Mouse (Mus musculus) heart, postnatal 14 days (tissue): ENCODE results near the gene Ifnlr1. TPM values are rescaled to one million over a fixed set of nuclear protein-coding genes. Genes with fewer than 3 reads are reported as not detected.
"Not testable (repeated sequence)": the region's sequence is repeated elsewhere in the genome, so short reads cannot be mapped to it uniquely, and the experiment has no call there.

Experiments
- DNase-seq, 2 experiments: peaks; one replicate each; pipeline ENCODE4 v3.0.0; 2021 to 2022
- intact Hi-C: fragments of 180-260 bp; cut with DNase I; formaldehyde crosslinking; loops from one replicate; pipeline ENCODE4 v1.15.1; 2025
- long read RNA-seq, 2 experiments: library from polyadenylated mRNA; stranded (forward); transcript quantifications; one replicate each; pipeline ENCODE4 v2.0.0; 2021
- total RNA-seq, 2 experiments: library from RNA; stranded (reverse); gene quantifications; 2 replicates each; pipeline ENCODE4 v1.2.3; 2021

Gene Ifnlr1
- 1 to 10 TPM; 2.5 to 2.9 TPM for total RNA-seq
- long read RNA-seq, experiment 1 = 0 reads
- long read RNA-seq, experiment 2, full-length matches to known transcripts = 1 of 1 reads
- long read RNA-seq, experiment 2, partial matches to known transcripts = 0 of 1 reads
- long read RNA-seq, experiment 2, other reads (novel, unspliced or antisense) = 0 of 1 reads

DNA sequence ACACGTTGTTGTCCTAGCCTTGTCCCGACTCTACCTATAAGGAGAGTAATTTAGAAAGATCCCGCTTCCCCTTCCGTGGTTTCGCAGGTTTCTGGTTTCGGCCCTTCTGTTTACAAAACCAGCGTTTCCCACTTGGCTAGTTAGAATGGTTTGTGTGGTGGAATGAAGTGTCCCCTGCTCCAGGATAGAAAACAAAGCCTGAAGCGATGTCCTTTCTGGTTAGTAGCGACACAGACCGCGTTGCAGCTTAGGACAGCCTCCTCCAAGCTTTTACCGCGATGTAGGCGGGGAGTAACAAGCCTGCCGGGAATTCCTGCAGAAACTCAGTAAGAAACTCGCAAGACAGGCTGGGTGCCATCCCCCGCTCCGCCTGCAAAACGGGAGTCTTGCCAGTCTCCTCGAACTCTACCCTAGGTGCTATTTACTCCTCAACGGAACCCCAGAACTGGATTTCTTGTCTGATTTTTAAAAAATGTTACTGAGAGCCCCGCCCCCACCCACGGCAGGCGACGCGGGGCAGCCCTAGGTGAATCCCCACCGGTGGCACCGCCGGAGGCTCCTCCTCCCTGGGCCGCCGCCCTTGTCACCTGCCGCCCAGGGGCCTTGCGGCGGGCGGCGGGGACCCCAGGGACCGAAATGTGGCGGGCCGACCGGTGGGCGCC, at the start of gene Ifnlr1:
Gene Ifnlr1 (plus strand): TSS at position 382 of the 662 bp plus-strand sequence.
- intact Hi-C loops = no loop called here
- peak; percentile 41 to 52 for DNase-seq

DNA sequence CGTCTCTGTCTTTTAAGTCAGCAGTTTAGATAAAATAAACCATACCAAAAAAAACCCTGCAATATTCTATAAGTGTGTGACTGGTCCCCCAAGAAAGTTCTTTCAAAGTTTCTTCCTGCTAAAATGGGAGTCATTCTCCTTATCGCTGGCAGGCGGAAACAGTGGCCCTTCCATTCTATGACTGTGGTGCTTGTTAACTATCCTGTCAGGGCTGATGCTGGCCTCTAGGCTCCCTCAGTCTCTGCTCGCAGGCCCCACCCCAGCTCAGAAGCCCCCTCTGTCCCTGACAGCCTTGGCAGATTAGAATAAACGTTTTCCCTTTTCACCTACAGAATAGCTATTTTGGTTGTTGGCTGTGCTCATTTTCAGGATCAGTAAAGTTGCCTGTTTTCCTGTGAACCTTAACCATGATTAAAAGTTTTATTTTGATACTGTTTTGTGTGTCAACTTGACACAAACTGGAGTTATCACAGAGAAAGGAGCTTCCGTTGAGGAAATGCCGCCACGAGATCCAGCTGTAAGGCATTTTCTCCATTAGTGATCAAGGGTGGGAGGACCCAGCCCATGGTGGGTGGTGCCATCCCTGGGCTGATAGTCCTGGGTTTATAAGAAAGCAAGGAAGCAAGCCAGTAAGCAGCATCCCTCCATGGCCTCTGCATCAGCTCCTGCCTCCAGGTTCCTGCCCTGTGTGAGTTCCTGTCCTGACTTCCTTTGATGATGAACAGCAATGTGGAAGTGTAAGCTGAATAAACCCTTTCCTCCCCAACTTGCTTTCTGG, 44.6 kb upstream of the Ifnlr1 start:
- DNase-seq, intact Hi-C loops: not testable (repeated sequence)

DNA sequence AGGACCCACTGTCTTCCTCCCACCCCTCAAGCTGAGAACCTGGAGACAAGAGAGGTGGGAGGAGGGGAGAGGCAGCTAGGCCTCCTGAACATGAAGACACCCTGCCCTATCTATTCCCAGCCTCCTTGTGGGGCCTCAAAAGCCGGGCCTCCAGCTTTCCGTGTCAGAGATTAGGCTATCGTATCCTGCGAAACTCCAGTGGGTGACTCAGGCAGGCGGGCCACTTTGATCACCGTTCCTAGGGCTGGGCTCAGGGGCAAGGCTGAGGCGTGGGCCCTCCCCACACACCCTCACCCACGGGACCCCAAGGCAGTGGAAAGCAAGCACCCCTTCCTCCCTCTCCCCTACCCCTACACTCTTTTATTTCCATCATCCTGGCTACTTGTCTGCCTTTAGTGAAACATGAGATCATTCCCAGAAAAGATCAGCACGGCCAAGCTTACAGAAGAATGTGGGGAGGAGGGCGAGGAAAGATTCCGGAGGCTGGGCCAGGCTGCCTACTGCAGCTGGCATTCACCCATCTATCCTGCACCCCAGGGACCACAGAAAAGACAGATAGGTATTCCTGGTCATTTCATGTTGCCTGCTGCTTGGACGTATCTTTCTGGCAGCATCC, 41.0 kb upstream of the Ifnlr1 start:
- DNase-seq = no peak

DNA sequence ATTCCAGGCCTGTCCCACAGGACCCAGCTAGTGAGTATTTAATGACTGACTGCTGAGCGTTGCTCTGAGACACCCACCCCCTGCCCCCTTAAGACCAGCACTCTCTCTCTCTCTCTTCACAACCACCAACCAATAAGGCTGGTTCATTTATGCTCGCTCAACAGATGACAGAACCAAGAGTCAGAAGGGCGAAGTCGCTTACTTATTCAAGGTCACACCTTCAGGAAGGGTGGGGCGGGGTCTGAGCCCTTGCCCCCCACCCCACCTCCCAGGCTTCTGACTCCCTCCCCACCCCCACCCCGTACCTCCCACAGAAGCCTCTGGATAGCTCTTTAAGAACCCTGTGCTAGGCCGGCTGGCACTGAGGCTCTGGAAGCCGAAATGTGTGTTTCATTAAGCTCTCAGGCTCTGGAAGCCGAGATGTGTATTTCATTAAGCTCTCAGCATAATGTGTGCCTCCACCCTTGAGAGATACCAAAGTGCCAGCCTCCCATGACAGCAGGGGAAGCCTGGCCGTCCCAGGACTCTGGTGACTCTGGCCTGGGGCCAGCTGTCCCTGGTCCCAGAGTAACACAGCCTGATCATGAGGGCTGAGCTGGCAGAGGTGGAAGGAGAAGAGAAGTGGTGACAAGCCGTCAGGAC, 33.0 kb upstream of the Ifnlr1 start:
- DNase-seq = peak; percentile 80 to 86
- intact Hi-C loops = no loop called here

More for the DNA sequence above, 41.0 kb upstream of the Ifnlr1 start:
- intact Hi-C loops = no loop called here

DNA sequence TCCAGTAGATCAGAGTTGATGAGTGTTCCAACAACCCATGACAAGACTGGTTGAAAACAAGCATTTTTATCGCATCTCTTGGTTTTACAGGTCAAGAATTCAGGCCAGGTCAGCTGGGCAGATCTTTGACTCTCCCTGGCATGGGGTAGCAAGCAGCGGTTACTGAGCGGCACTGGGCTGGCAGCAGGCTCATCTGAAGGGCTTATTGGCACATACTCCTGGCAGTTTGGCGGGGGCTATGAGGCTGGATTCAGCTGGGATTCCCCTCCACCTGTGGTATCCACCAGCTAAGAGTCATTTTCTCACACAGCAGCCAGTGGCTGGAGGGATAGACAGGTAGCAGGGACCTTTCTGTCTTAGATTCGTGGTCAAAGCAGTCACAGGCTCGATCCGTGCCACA, 32.1 kb upstream of the Ifnlr1 start:
- peak; percentile 27 to 41 for DNase-seq

DNA sequence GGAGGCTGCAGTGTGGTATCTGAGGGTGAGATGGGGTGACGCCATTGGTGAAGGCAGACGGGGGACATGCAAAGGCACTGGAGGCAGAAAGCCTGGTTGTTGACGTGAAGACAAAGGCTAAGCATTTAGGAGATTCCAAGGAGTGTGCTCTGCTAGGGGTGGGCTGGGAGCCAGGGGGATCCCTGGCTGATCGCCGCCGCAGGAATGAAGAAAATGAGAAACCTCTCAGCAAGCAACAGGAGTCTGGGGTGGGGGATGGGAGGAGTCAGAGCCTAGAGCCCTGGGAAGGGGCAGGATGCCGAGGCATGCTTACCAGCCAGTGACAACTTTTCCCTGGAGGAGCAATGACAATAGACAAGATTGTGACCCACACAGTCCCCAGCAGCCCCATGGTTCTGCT, 30.6 kb upstream of the Ifnlr1 start:
- peak; percentile 29 to 64 for DNase-seq
- intact Hi-C loops = no loop called here

More for the DNA sequence above, 32.1 kb upstream of the Ifnlr1 start:
- intact Hi-C loops = no loop called here

DNA sequence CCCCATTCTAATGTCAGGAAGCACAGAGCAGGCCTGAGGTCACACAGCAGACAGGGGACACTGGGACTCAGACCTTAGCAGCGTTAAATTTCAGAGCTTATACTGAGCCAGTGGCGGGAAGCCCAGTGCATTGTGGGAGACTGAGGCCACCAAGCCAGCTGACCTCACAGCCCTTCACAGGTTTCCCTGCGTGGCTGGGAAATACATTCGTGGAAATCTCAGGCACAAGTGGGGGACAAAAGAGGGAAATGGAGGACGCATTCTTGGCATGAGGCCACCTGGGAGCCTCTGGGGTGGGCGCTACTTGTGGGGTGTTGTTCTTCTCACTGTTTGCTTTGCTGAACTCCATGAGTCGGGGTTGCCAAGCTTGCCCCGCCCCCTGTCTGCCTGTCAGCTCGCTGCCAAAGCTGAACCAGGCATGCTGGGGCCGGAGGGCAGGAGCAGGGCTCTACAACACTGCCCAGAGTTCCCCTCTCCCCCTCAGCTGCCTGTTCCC, 29.9 kb upstream of the Ifnlr1 start:
- peak; percentile 49 to 70 for DNase-seq
- intact Hi-C loops = no loop called here

DNA sequence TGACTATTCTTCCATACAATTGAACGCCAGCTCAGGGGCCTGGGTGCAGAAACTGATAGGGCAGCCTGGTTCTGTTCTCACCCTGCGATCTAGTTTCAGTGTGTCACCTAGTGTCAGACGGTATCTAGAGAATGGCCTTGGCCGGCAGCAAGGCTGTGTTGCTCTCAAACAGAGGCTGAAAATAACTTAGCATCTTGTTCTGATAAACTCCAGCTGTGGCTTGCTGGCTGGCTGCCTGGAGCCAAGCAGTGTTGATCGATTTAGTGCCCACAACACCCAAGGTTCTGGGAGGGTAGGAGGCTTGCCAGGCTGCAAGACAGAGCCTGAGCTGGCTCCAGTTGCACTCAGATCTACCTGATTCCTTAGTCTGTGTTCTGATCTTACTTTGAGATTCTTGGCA, 27.6 kb upstream of the Ifnlr1 start:
- peak; percentile 62 to 72 for DNase-seq
- intact Hi-C loops = no loop called here

DNA sequence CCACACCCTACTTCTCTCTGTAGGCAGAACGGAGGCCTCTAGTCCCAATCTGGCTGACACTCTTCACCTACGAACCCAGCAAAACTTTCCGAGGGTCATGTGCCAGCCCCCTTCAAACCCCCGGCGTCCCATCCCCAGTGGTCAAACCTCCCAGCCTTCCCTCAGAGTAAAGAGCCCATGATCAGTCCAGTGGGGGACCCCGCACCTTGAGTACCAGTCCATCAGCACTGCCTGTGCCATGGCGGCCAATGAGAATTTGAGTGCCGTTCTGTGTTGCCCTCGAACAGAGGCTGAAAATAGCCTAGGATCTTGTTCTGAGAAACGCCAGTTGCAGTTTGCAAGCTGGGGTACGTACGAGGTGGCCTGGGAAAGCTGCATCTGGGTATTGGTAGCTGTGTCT, 27.2 kb upstream of the Ifnlr1 start:
- intact Hi-C loops = no loop called here
- no peak for DNase-seq

DNA sequence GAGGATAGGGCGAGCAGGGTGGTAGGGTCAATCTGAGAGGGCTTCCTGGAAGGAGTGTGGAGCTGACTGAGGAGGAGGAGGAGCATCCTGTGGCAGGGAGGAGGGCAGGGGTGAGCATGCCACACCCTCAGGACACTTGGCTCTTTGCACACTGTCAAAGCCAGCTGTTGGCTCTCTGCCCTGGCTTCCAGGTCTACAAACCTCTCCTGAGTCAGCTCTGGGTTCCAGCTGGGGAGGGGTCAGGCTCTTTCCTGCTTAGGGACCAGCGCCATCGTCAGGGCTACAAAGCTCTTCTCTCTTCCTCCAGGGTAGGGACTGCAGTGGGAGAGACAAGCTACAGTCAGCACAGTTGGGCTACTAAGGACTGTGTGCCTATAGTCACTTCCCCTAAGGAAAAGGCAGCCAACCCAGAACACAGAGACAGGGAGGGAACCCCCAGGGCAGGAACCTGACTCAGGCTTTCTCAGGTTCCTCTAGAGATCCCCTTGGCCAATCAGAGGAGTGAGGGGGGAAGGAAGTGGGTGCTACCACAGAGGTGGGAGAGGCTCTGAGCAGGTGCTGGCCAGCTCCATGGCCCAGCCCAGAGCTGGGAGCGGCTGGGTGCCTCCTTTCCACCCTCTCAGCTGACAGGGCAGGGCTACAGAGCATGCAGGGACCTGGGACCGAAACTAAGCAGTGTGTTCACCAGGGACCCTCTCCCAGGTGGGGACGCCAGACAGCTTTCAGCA, 24.8 kb upstream of the Ifnlr1 start:
- intact Hi-C loops = no loop called here
- DNase-seq = peak; percentile 47 to 70

DNA sequence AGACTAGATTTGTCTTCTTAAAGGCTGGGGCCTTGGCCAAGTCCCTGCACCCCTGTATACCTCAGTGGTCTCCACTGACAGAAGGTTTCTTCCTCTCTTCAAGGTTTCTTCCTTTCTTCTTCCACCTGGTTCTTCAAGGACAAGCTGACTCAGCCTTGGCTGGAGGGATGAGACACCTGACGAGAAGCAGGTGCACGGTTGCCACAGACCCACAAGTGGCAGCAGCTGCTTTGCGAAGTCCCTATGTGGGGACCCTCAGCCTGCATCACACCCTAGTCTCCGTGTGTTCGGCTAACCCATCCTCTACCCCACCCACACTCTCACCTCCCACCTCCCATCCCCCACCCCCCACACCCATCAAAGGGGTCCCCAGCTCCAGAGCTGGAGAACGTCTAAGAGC, 24.1 kb upstream of the Ifnlr1 start:
- intact Hi-C loops = no loop called here
- DNase-seq = no peak

DNA sequence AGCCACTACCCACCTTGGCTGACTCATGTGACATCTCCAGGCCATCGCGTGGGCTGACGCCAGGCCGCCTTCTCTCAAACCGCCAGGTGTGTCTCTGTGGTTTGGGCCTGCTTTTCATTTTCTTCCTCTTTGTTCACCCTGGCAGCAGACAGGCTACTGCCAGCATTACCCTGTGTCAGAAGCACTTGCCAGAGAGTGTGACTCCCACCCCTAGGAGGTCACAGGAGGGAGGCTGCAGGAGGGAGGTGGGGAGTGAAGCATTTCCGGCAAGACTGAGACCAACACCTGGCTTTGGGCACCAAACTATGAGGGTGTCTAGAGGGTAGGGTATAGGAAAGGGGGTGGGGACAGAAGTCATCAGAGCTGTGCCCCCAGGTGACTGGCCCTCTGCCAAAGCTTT, 21.4 kb upstream of the Ifnlr1 start:
- no peak for DNase-seq
- intact Hi-C loops = loop anchor here (5.0 kb wide), 2 partner anchors 92 to 307 kb away; partner anchors contain the start of gene Grhl3

DNA sequence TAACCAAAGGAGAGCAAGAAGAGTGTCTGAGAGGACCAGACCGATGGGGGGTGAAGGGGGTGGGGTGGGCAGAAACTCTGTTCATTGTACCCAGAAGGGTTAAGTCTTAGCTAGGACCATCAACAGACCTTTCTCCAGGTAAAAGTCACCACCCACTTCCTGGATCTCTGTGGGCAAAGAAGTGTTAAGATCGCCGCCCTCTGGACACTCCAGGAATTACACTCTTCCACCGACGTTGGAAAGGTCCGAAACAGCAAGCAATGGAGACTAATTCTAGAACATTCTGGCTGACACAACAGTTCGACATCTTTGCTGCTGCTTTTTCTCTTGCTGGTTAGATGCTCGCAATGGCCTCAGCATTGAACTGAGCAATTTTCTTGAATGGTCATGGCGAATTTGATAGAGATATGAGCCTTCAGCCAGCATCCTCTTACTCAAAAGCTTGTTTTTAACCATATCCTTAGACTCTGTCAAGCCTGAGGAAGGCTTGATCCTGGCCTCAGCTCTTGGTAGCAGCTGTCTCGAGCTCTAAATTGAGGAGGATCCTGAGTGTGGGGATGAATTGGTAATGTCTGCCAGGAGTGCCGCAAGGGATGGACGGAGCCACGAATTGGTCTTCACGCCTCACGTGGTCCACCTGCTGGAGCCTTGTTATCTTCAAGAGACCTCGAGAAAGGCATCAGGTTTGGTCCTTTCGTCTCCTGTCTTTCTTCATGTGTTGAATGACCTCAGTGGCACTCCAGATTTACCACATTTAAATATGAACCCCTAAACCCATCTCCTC, 19.7 kb upstream of the Ifnlr1 start:
- DNase-seq = peak; percentile 30 to 69
- intact Hi-C loops = loop anchor here (2.0 to 5.0 kb wide), 3 partner anchors 94 to 309 kb away; partner anchors contain the start of gene Grhl3

DNA sequence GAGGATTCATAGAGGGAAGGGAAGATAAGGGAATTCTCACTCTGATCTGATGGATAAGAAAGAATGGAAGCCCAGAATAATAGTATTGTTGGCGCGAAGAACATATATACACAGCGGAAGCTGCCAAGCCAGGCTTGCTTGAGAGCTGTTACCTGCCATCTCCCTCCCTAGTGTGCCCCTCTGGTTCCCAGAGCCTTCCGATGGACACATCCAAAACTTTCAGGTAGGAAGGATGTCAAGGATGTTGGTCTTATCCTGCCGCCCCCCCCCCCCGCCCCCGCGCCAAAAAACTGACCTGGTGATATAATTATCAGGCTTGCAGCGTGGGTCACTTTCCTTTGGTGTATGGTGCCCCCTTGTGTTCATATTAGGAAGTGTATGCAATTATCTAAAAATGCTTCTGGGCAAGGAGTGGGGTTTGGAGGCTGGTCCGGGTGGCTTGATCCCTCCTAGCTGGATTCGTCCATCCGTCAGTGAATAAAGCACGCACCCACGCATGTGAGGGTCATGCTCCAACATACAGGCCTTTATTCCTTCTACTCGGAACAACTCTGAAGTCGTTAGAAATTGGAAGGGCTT, 18.7 kb upstream of the Ifnlr1 start:
- peak in 1 of 2 experiments; percentile 55 for DNase-seq
- intact Hi-C loops = loop anchor here (1.0 to 5.0 kb wide), 4 partner anchors 95 to 310 kb away; partner anchors contain the start of gene Grhl3

DNA sequence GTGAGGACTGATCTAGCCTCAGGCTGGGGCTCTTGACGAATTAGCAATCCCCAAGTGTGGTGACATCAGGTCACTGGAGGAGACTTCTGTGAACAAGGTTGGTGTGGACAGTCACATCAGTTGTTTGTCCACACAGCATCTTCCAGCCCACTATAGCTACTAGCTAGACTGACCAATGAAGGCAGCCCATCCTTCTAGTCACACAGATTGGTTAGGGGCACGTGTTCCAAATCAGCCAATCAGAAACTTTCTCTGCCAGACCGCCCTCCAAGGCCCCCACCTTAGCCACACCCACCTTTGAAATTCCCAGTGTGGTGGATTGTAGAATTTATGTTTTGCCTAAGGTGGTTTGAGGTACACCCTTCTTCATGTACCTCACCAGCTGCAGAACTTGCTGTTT, 12.6 kb upstream of the Ifnlr1 start:
- DNase-seq = no peak
- intact Hi-C loops = no loop called here

DNA sequence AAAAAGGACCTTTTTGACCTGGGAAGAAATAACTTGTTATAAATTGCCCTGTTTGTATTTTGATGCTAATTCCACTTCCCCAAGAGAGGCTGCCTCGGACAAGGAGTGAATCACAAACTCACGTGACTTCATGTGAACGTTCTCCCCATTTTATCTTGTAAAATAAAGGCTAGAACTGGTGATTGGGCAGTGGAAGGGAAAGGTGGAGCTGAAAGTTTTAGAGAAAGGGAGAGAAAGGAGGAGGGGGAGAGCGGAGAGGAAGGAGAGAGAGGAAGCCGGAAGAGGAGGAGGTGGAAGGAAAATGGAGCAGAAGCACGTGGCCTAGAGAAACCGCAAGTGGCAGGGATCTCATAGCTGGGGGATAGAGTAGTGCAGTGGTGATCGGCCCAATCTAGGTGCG, 11.1 kb upstream of the Ifnlr1 start:
- no peak for DNase-seq
- intact Hi-C loops = no loop called here

DNA sequence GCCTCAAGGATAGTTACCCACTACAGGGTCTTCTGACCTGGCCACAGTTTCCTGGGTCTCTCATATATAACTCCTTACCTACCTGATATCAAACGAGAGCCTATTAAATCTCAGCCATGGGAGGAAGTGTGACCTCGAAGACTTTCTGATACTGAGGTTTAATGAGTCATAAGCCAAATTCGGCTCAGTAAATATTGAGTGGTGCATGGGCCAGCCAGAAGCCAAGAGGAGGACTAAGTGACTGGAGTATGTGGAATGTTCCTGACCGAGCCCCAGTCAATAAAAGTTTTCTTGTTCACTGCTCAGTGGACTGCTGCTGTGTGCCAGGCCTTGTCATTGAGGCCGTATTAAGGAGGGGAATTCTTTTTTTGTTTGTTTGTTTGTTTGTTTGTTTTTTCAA, 9.6 kb upstream of the Ifnlr1 start:
- no peak for DNase-seq
- intact Hi-C loops = no loop called here

DNA sequence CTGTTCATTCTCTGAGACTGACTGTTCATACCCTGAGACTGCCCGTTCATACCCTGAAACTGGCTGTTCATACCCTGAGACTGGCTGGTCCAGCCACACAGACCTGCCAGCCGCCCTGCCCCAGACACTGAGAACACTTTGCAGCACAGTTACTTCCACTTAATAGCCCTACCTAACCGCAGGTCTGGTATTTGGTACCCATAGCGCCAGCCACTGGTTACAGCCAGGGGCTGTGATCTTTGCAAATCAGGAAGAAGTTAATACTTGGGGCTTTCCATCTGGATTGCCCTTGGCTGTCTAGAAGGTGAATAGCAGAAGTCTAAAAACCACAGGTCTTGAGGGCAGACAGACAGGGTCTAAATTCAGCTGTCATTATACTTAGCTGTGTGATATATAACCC, 6.8 kb upstream of the Ifnlr1 start:
- DNase-seq = no peak
- intact Hi-C loops = no loop called here
